Mouse (Mus musculus): ENCODE data around the gene Ptprd. TPM values are rescaled to one million over a fixed set of nuclear protein-coding genes. Genes with fewer than 3 reads are reported as not detected.

Ptprd gene
- polyA plus RNA-seq, 1 experiment: 357 TPM

DNA sequence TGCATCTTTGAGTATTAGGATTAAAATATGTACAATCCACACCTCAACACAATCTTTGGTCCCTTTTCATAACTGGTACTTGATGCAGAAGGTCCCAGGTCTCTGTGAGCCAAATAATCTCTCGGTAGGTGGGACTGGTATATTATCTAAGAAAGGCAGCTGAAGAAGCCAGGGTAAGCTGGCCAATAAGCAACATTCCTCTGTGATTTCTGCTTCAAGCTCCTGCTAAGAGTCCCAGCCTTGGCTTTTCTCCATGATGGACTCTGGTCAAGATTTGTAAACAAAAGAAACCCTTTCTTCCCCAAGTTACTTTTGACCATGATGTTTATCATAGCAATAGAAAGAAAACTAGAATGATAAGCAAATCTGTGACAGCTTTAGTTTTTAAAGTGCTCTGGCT, 2012.4 kb downstream of the Ptprd start:
- H3K4me3 ChIP-seq (ENCODE audit: insufficient read depth, low read depth, low read length): no peak overlapping the region
- no peak overlapping the region for H3K27ac ChIP-seq (ENCODE audit: insufficient read depth, low read depth, low read length)
- TF ChIP-seq CTCF (IDR thresholded peaks at IDR 0.05; ENCODE audit: insufficient read depth, low read depth, low read length): no peak
- WGBS: 74% methylated on average over 1 of the region's 1 CpGs
- H3K4me1 ChIP-seq (ENCODE audit: control insufficient read depth, insufficient read depth, low read length): no peaks in the 10 kb centered on the region

DNA sequence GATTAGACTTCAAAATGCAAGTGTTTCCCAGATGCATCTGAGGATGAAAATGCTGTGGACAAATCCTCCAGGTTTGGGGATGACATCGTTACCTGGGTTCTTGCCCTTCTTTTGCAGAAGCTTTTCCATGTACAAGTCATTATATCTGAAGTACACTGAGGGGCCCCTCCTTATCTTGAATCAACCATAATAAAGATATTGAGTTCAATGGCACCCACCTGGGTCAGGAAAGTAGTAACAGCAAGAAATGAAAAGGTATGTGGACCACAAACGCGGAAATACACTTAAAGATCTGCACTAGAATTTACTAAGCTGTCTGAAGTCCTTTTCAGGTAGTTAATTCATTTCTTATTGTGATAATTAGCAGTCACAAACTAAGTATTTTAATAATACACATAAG, 2017.0 kb downstream of the Ptprd start:
- Histone ChIP-seq H3K4me3 (ENCODE audit: insufficient read depth, low read depth, low read length) (no peak overlapping the region), H3K4me1 (ENCODE audit: control insufficient read depth, insufficient read depth, low read length) (no peaks in the 10 kb centered on the region), H3K27ac (ENCODE audit: insufficient read depth, low read depth, low read length) (no peak overlapping the region)
- WGBS: 98% methylated on average over 3 of the region's 3 CpGs
- TF ChIP-seq CTCF (IDR thresholded peaks at IDR 0.05; ENCODE audit: insufficient read depth, low read depth, low read length) (no peak), POLR2A (IDR thresholded peaks at IDR 0.05; ENCODE audit: insufficient read depth, low read depth, low read length) (no peak)

DNA sequence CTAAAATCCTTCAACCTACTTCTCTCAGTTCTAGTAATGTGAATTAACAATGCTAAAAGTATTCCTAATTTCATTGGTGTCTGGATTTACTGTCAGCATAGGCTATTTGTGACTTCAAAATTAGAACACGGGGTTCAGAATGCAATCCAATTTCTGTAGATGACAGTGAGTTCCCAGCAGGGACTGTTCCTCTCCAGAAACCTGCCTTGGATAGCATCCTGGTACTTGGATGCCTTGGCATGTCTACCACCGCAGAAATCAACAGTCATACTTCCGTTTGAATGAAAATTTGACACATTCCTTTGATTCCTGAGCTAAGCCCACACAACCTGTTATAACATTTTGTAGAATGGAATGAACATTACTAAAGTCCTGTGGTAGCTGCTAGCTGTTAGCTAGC, 2018.3 kb downstream of the Ptprd start:
- no peaks in the 10 kb centered on the region for H3K4me1 ChIP-seq (ENCODE audit: control insufficient read depth, insufficient read depth, low read length)
- 78% methylated on average over 3 of the region's 3 CpGs for WGBS
- no peak overlapping the region for H3K4me3 ChIP-seq (ENCODE audit: insufficient read depth, low read depth, low read length)
- TF ChIP-seq POLR2A (IDR thresholded peaks at IDR 0.05; ENCODE audit: insufficient read depth, low read depth, low read length) (no peak), CTCF (IDR thresholded peaks at IDR 0.05; ENCODE audit: insufficient read depth, low read depth, low read length) (no peak)
- no peak overlapping the region for H3K27ac ChIP-seq (ENCODE audit: insufficient read depth, low read depth, low read length)

DNA sequence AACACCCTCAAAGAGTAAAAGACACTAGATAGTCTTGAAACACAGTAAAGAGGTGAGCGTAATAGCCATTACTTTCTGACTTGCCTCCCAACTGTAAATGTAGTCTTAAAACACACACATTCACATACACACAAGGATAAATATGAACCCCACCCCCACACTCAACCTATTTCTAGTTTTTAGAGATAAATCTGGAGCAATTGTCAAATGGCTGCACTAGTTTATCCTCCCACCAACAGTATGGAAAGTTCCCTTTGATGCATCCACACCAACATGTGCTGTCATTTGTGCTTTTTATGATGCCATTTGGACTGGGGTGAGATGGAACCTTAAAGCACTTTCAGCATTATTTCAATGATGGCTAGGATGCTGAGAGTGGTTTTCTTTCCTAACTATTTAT, 2019.7 kb downstream of the Ptprd start:
- Histone ChIP-seq H3K4me1 (ENCODE audit: control insufficient read depth, insufficient read depth, low read length) (no peaks in the 10 kb centered on the region), H3K27ac (ENCODE audit: insufficient read depth, low read depth, low read length) (no peak overlapping the region), H3K4me3 (ENCODE audit: insufficient read depth, low read depth, low read length) (no peak overlapping the region)
- WGBS: 96% methylated on average over 1 of the region's 1 CpGs
- TF ChIP-seq POLR2A (IDR thresholded peaks at IDR 0.05; ENCODE audit: insufficient read depth, low read depth, low read length): no peak

DNA sequence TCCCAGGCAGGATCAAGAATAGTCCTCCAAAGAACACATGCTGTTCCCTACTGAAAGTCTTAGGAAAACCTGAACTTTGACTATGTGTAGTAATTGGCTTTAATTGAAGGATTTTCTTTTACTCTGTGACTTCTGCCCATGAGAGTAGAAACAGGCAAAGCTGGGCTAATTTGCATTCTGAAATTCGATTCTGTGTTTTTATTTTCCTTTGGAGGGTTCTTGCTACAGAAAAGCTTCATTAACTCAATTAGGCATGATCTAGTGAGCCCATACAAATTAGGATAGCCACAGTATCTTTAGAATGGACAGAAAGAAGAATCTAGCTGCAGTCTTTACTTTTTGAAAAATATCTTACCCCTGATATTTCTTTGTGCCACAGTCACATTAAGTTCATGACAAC, 2021.0 kb downstream of the Ptprd start:
- H3K4me3 ChIP-seq (ENCODE audit: insufficient read depth, low read depth, low read length): no peak overlapping the region
- H3K4me1 ChIP-seq (ENCODE audit: control insufficient read depth, insufficient read depth, low read length): no peaks in the 10 kb centered on the region
- WGBS: 30% methylated on average over 1 of the region's 1 CpGs
- no peak overlapping the region for H3K27ac ChIP-seq (ENCODE audit: insufficient read depth, low read depth, low read length)
- TF ChIP-seq POLR2A (IDR thresholded peaks at IDR 0.05; ENCODE audit: insufficient read depth, low read depth, low read length) (no peak), CTCF (IDR thresholded peaks at IDR 0.05; ENCODE audit: insufficient read depth, low read depth, low read length) (no peak)

DNA sequence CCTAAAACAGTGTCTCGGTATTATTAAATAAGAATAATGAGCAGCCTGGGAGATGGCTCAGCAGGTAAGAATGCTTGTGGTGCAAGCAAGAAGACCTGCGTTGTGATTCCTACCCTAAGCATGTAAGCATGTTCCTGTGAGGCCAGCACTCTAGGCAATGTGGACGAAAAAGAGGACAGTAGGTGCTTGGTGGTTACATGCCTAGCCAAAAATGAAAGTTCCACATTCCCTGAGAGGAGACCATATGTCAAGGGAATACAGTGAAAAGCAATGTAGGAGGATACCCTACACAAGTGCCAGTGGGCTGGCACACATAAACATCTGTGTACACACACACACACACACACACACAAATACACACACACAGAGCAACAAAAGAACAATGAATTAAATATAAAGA, 2028.7 kb downstream of the Ptprd start:
- no peak overlapping the region for H3K27ac ChIP-seq (ENCODE audit: insufficient read depth, low read depth, low read length)
- H3K4me1 ChIP-seq (ENCODE audit: control insufficient read depth, insufficient read depth, low read length): no peaks in the 10 kb centered on the region
- WGBS: 93% methylated on average over 3 of the region's 3 CpGs
- TF ChIP-seq CTCF (IDR thresholded peaks at IDR 0.05; ENCODE audit: insufficient read depth, low read depth, low read length) (no peak), POLR2A (IDR thresholded peaks at IDR 0.05; ENCODE audit: insufficient read depth, low read depth, low read length) (no peak)
- H3K4me3 ChIP-seq (ENCODE audit: insufficient read depth, low read depth, low read length): no peak overlapping the region

DNA sequence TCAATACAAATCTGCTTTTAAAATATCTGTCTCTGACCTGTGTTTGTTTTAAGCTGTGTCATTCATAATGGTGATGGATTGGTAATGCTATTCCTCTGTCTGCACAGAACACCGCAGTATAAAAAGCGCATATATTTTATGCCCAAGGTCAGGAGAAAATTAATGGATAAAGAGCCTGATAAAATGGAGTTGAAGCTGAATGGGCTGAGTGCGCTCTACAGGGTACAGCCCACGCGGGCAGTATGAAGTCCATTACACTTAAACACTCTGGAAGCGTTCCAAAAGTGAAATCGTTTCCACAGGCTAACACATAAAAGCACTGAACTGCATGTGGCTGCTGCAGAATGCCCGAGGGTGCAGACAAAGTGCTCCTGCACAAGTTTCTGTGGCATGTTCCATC, 2032.3 kb downstream of the Ptprd start:
- no peak overlapping the region for H3K27ac ChIP-seq (ENCODE audit: insufficient read depth, low read depth, low read length)
- H3K4me1 ChIP-seq (ENCODE audit: control insufficient read depth, insufficient read depth, low read length): no peaks in the 10 kb centered on the region
- WGBS: 52% methylated on average over 8 of the region's 8 CpGs
- H3K4me3 ChIP-seq (ENCODE audit: insufficient read depth, low read depth, low read length): no peak overlapping the region
- no peak for TF ChIP-seq CTCF (IDR thresholded peaks at IDR 0.05; ENCODE audit: insufficient read depth, low read depth, low read length)
- TF ChIP-seq POLR2A (IDR thresholded peaks at IDR 0.05; ENCODE audit: insufficient read depth, low read depth, low read length): no peak

DNA sequence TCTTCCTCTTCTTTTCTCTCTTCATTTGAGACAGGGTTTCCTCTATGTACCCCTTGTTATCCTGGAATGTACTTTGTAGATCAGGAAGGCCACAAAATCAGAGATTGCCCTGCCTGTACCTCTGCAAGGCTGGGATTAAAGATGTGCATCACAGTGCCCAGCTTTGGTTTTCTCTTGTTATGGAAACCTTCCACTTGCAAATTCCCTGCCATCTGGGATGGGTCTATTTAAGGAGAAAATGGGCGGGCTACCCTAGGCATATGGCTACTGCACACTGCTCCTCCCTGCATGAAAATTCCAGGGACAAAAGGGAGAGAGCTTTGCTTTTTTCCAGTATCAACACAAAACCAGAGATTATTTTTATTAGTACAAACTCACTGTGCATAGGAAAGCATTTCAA, 2036.7 kb downstream of the Ptprd start:
- no peak for TF ChIP-seq CTCF (IDR thresholded peaks at IDR 0.05; ENCODE audit: insufficient read depth, low read depth, low read length)
- TF ChIP-seq POLR2A (IDR thresholded peaks at IDR 0.05; ENCODE audit: insufficient read depth, low read depth, low read length): no peak
- 98% methylated on average over 1 of the region's 1 CpGs for WGBS
- Histone ChIP-seq H3K27ac (ENCODE audit: insufficient read depth, low read depth, low read length) (no peak overlapping the region), H3K4me1 (ENCODE audit: control insufficient read depth, insufficient read depth, low read length) (no peaks in the 10 kb centered on the region), H3K4me3 (ENCODE audit: insufficient read depth, low read depth, low read length) (no peak overlapping the region)

DNA sequence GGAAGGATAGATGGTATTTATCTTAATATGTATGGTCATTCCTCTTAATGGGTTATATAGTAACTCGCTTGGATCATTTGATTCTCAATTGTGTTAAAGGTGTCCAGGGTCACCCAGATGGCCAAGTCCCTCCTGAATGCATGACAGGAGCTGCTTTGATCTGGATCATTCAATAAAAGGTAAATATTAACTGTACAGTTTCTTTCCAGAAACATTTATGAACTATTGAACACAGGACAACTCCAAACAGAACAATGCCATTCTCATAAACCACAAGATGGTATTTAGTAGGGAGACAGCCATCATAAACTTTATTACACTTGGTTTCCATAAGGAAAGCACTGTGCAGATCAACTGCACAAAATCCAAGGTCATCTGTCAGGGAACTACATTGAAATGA, 2056.0 kb downstream of the Ptprd start:
- whole genome bisulfite sequencing: 91% methylated on average over 1 of the region's 1 CpGs
- Histone ChIP-seq H3K4me1 (ENCODE audit: control insufficient read depth, insufficient read depth, low read length) (no peaks in the 10 kb centered on the region), H3K4me3 (ENCODE audit: insufficient read depth, low read depth, low read length) (no peak overlapping the region), H3K27ac (ENCODE audit: insufficient read depth, low read depth, low read length) (no peak overlapping the region)
- TF ChIP-seq POLR2A (IDR thresholded peaks at IDR 0.05; ENCODE audit: insufficient read depth, low read depth, low read length) (no peak), CTCF (IDR thresholded peaks at IDR 0.05; ENCODE audit: insufficient read depth, low read depth, low read length) (no peak)

DNA sequence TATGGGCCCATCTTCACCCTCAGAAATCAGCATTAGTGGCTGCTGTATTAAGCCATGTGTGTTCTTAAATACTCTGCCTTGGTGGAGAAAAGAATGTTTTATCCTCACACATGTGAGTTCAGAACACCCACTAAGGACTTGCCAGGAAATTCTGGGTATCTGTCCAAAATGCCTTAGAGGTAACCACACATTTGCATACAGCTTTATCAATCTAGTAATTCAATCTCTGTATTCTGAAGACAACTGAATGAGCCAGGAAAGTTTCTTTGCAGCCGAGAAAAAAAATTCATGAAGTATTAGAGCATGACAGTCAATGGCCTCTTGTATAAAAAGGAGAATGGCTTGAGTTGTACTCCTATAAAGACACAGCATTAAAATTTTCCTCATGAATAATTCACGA, 2057.6 kb downstream of the Ptprd start:
- WGBS: 46% methylated on average over 2 of the region's 2 CpGs
- Histone ChIP-seq H3K4me1 (ENCODE audit: control insufficient read depth, insufficient read depth, low read length) (no peaks in the 10 kb centered on the region), H3K4me3 (ENCODE audit: insufficient read depth, low read depth, low read length) (no peak overlapping the region), H3K27ac (ENCODE audit: insufficient read depth, low read depth, low read length) (no peak overlapping the region)
- TF ChIP-seq CTCF (IDR thresholded peaks at IDR 0.05; ENCODE audit: insufficient read depth, low read depth, low read length) (no peak), POLR2A (IDR thresholded peaks at IDR 0.05; ENCODE audit: insufficient read depth, low read depth, low read length) (no peak)

All from olfactory bulb, adult 2 months (tissue).